Mouse (Mus musculus): Measurements from ENCODE around the gene Urad. TPM values are rescaled to one million over a fixed set of nuclear protein-coding genes. Genes with fewer than 3 reads are reported as not detected.

Gene Urad
- total RNA-seq, 2 experiments from 2014 or later, result not detected

- no peak for DNase-seq (ENCODE audit: low spot score in 2 of 2)
These were observed 20.5 kb downstream of the Urad start for GRCm38 (mm10) chr5:147301781-147302070.

DNA sequence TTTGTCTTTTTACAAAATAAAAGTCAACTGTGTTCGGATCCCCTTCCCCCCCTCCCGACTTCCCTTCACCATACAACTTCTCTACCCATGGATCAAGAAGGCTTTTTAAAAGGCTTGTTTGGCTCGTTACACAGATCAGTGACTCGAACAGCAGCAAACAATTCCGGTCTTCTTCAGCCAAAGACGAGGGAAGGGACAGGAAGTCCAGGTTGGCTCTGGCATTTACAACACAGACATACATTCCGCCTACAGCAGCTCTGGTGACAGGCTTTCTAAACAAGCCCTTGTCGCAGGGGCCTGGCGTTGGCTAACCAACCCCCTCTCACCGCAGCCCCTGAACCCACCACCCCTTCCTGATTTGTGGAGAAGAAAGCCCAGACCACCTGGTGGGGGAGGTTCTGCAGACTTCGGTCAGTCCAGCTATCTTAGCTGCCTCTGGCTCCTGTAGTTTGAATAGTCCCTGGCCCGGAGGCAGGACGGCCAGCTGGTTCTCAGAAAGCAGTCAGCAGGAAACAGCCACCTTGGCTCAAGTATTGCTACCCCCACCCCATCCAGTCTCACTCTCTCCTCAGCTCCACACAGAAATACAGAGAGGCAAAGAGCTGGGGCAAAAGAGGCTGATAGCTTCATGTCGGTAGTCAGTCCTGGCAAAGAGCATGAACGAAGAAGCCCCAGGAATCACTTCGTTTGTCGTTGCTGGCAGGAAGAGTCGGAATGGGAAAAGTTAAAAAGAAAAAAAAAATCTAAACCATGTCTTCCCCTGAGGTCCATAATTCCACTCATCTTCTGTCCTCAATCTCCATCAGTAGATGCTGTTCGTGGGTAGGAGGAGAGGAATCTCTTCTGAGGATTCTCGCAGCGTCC is 21.1 kb downstream of the Urad start:
- DNase-seq (ENCODE audit: low spot score in 2 of 2), result no peak

DNA sequence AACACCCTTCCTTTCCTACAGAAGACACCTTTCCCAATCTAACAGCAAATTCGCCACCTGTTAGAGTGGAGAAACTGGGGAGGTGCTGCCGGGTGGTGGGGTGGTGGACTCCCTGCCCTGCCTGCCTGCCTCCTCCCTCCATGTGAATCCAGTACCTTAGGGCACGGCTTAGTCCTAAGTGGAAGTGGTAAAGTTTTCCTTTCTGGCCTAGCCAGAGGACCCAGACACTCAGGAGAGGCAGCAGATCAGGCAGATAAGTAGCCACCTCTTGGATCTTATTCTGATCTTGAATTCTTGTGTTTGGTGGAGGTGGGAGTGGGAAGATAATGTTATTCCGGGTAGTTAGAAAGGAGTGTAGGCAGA is 22.3 kb downstream of the Urad start:
- DNase-seq (ENCODE audit: low spot score in 2 of 2), result no peak

DNA sequence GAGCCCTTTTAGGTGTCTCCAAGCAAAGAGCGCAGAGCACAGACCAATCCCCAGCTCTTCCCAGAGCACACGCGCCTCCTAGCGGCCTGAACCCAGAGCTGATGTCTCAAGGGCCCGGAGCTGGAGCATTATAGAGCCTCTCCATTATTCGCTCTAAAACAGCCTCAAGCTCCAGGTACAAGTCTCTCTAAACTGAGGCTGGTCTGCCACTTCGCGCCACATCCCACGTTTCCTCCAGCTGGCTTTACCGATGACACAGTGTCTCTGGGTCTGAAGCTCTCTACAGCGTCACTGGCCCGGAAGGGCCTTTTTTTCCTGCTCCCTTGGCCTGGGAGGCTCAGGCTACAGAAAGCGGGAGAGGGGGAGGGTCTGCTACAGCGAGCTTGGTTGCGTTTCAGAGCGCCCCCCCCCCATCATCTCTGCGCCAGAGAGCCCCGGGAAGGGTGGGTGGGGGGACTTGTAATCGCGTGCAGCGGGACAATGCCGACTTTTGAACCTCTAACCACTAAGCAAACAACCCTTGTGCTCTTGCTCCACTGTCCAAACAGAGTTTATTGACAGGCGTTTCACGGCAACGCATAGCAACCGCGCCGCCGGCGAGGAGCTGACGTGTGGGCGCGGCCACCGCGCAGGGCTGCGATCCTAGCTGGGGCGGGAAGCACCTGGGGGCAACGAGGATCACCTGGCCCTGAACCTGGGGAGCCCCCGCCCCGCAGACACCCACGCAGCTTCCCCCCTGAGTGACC is 22.8 kb downstream of the Urad start:
- peak; percentile 31 to 34 for DNase-seq (ENCODE audit: low spot score in 2 of 2)

- DNase-seq (ENCODE audit: low spot score in 2 of 2), result no peak
These were observed 25.0 kb downstream of the Urad start for GRCm38 (mm10) chr5:147297249-147297648.

GRCm38 (mm10) chr5:147294121-147294520 is 28.1 kb downstream of the Urad start:
- no peak for DNase-seq (ENCODE audit: low spot score in 2 of 2)

GRCm38 (mm10) chr5:147293127-147293910 is 28.9 kb downstream of the Urad start:
- peak; percentile 45 to 65 for DNase-seq (ENCODE audit: low spot score in 2 of 2)

GRCm38 (mm10) chr5:147292506-147293120 is 29.6 kb downstream of the Urad start:
- DNase-seq (ENCODE audit: low spot score in 2 of 2), result no peak

- DNase-seq (ENCODE audit: low spot score in 2 of 2), result no peak
These were observed 30.3 kb downstream of the Urad start for GRCm38 (mm10) chr5:147291764-147292505.

DNA sequence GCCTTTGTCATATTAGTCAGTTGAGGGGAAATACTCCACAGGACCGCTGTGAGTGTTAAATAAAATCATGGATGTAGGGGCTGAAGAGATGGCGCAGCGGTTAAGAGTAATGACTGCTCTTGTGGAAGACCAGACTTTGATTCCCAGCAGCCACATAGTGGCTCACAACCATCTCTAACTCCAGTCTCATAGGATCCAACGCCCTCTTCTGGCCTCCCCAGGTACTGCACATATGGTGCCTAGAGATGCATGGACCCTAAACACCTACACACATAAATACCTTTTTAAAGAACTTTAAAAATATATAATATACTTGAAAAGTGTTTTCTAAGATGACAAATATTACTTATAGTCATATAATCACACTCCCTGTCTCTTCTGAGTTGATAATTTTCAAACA is 37.9 kb downstream of the Urad start:
- no peak for DNase-seq (ENCODE audit: low spot score in 2 of 2)

DNA sequence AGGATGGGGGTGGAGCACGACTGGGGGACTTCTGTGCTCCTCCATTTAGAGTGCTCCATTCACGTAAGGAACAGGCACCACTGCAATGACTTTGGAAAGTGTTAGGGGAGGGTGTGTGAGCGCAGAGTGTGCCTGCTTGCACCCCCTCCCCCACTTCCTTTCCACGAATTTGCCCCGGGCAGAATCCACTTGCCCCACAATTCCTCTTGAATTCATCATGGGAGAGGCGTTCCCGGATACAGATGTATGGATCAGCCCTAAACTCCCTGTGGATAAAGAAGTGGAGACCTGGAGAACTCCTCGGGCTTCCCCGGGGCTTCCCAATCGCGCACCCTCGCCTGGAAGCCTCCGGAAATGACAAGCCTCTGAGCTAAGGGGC is 44.7 kb downstream of the Urad start:
- DNase-seq (ENCODE audit: low spot score in 2 of 2), result no peak

DNA sequence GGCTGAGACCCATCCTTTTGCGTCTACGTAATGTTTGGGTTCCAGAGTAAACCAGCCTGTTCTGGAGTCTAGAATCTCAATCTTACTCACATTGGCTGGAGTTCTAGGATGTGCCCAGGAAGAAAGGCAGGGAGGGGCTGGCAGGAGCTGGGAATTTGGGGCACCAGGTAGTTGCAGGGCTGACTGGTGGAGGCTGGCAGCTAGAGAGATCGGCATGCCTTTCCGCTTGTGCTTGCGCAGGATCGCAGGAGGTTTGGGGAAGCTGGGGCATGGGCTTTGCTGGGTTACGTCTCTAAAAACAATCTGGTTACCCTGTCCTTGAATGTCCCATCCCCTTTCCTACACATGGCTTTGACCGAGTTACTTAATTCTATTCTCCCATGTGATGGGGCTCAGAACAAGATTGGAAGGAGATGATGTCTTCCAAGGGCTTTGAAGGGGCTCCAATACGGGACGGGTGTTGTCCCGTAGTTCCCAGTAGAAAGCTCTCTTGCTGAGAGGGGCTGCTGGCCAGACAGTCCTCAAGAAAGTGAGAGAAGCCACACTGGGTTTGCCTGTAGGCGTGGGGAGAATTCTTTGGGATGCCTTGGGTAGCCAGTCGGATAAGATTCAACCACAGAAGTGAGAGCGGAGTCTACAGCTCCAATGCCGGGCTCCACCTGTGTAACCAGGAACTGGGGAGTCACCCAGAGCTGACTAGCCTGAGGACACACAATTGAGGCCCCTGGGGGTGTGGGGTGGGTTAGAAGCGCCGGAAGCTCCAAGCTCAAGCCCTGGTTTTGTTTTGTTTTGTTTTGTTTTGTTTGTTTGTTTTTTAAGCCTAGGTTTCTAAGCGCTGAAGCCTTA is 45.3 kb downstream of the Urad start:
- no peak for DNase-seq (ENCODE audit: low spot score in 2 of 2)

DNA sequence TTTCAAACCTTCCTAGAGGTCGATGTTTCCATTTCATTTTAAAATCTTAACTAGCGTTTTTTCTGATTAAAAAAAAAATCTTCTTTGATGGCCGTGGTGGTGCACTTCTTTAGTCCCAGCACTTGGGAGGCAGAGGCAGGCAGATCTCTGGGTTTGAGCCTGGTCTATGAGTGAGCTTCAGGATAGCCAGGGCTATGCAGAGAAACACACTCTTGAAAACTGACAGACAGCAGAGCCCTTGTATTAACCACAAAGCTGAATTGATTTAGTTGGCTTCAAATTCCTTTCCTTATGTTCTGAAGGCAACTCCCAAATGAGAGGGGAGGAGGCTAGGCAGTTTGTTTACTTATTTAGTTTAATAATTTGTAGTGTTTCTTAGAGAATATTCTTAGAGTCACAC is 46.5 kb downstream of the Urad start:
- no peak for DNase-seq (ENCODE audit: low spot score in 2 of 2)

GRCm38 (mm10) chr5:147274174-147275141 is 47.8 kb downstream of the Urad start:
- no peak for DNase-seq (ENCODE audit: low spot score in 2 of 2)

DNA sequence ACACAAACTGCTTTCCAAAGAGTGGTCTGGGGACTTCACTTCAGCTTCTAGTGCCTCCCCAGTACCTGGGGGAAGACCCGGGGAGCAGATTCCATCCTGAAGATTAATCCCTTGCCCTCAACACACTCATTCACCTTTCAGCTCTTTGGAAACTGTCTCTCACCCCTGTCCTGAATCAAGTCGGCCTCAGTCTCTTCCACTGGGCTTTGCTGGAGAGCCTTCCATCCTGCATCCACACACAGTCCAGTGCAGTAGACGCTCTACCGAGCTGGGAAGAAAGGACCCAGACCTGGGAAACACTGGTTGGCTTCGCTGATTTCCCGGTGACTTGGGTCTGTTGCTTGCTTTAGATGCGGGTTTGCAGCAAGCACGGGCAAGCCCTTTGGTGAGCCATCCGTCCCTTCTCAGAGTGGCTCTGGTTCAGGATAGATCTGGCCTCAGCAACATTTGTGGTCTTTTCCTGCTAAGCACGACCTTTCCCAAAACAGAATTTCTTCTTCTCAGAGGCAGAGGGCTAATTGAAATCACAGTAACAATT is 49.4 kb downstream of the Urad start:
- no peak for DNase-seq (ENCODE audit: low spot score in 2 of 2)

DNA sequence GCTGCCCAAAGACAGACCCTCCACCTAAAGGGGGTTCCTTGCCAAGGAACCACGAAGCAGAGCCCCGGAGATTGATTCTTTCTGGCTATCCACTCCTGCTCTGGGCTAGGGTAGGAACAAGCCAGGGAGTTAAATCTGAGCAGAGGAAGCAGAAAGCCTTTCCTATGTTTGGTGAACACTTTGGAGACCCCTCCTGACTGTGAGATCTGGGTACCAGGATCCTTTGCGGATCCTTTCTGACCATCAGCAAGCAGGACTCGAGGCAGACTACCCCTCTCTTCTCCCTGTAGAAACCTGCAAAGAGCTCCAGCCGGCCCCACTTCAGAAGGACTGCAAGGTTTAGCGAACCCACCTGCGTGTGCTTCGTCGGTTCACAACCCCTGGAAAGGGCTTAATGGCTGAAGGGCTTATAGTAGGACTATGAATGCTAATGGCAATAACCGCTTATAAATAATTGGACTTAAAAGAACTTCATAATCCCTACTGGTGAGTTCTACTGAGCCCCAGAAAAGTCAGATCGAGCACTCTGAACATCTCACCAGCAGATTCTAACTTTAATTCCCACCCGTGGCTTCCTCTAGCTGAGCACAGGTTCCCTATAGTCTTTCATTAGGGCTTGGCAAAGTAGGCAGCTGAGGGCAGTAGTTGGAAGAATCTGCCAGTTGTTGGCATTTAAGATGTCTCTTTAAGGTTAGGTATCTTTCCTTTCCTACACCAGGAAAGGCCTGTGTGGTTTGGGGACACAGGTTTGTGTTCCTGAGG is 50.0 kb downstream of the Urad start:
- DNase-seq (ENCODE audit: low spot score in 2 of 2), result no peak

Measured in left cerebral cortex, adult 18-20 months (tissue).